Mouse (Mus musculus) embryonic facial prominence, embryonic 14.5 days (tissue): ENCODE data around the gene Fbxl7. TPM values are rescaled to one million over a fixed set of nuclear protein-coding genes. Genes with fewer than 3 reads are reported as not detected.

Experiments used
- ATAC-seq: fragments of 200-750 bp; cut with Nextera tagmentation; 2 replicates; pipeline ENCODE4 v1.8.0; 2017; ENCODE audit warnings: low read depth, moderate number of reproducible peaks, moderate TSS enrichment
- DNase-seq: peaks from one replicate; pipeline ENCODE4 v3.0.0-alpha.2; 2015; ENCODE audit warnings: low spot score
- H3K27ac ChIP-seq: fragments of 300-500 bp; sonication (generic); replicated peaks from 2 replicates; pipeline ENCODE4 v1.5.1; 2014; ENCODE audit warnings: low read depth, mild to moderate bottlenecking, low read length, moderate library complexity
- H3K27me3 ChIP-seq: fragments of 300-500 bp; sonication (generic); replicated peaks from 2 replicates; pipeline ENCODE4 v1.6.1; 2014; ENCODE audit warnings: low read length; ENCODE audit not compliant: control insufficient read depth, insufficient read depth
- H3K36me3 ChIP-seq: fragments of 300-500 bp; sonication (generic); 2 replicates; pipeline ENCODE4 v1.6.1; 2014; ENCODE audit warnings: low read length, mixed read lengths; ENCODE audit not compliant: control insufficient read depth, insufficient read depth
- H3K4me1 ChIP-seq: fragments of 300-500 bp; sonication (generic); 2 replicates; pipeline ENCODE4 v1.6.1; 2014; ENCODE audit warnings: antibody characterized with exemption, low read length; ENCODE audit not compliant: control insufficient read depth, insufficient read depth
- H3K4me2 ChIP-seq: fragments of 300-500 bp; sonication (generic); 2 replicates; pipeline ENCODE4 v1.6.1; 2014; ENCODE audit warnings: low read depth, mild to moderate bottlenecking, low read length, moderate library complexity, mixed read lengths
- H3K4me3 ChIP-seq: fragments of 300-500 bp; sonication (generic); 2 replicates; pipeline ENCODE4 v1.5.1; 2014; ENCODE audit warnings: low read depth, mild to moderate bottlenecking, low read length
- H3K9ac ChIP-seq: fragments of 300-500 bp; sonication (generic); 2 replicates; pipeline ENCODE4 v1.6.1; 2014; ENCODE audit warnings: low read depth, mild to moderate bottlenecking, low read length, moderate library complexity, mixed read lengths
- H3K9me3 ChIP-seq: fragments of 300-500 bp; sonication (generic); 2 replicates; pipeline ENCODE4 v1.6.1; 2016; ENCODE audit warnings: low read length; ENCODE audit not compliant: control insufficient read depth
- WGBS: fragments of 180-500 bp; shearing (Covaris S2); extraction: QIAGEN DNeasy Blood & Tissue Kit; methylation state at CpG from one replicate; pipeline ENCODE4 v1.1.7; 2014; 5-methylcytosine and 5-hydroxymethylcytosine counted together
- polyA plus RNA-seq: library from polyadenylated mRNA; unstranded; fragments of >200 nt; fragmentation: Nextera tagmentation; extraction: Ambion mirVana; gene quantifications from 2 replicates; pipeline ENCODE4 v1.2.1, GENCODE M21; 2014

The Fbxl7 gene
- polyA plus RNA-seq, 1 experiment from 2014 or later, result 24.5 TPM

GRCm38 (mm10) chr15:26888170-26888569, 7.2 kb downstream of the Fbxl7 start:
- Histone ChIP-seq H3K4me1 (peaks cover 39% of the 10 kb centered on the region), H3K36me3 (no peaks in the 10 kb centered on the region), H3K9me3 (no peaks in the 10 kb centered on the region), H3K27me3 (no peaks in the 10 kb centered on the region), H3K9ac (no peak overlapping the region), H3K4me2 (no peak overlapping the region), H3K27ac (no peak overlapping the region; the same call in 1 of the 2 replicates), H3K4me3 (no peak overlapping the region)
- 63% methylated on average over 10 of the region's 10 CpGs for WGBS
- DNase-seq (no peak), ATAC-seq (no peak)

GRCm38 (mm10) chr15:26885979-26886378, 9.4 kb downstream of the Fbxl7 start:
- no peak overlapping the region for H3K4me3 ChIP-seq
- no peak overlapping the region for H3K27ac ChIP-seq
- H3K9me3 ChIP-seq, result no peaks in the 10 kb centered on the region
- no peaks in the 10 kb centered on the region for H3K27me3 ChIP-seq
- DNase-seq, result no peak
- no peak for ATAC-seq
- peaks cover 31% of the 10 kb centered on the region for H3K4me1 ChIP-seq
- H3K36me3 ChIP-seq, result no peaks in the 10 kb centered on the region
- no peak overlapping the region for H3K4me2 ChIP-seq
- no peak overlapping the region for H3K9ac ChIP-seq
- WGBS, result 88% methylated on average over 2 of the region's 2 CpGs

GRCm38 (mm10) chr15:26880212-26880956, 15.0 kb downstream of the Fbxl7 start:
- H3K36me3 ChIP-seq, result 0 out of 2 replicates have a peak, but pooled peaks cover 3% of the 10 kb centered on the region
- H3K9ac ChIP-seq, result no peak overlapping the region
- no peaks in the 10 kb centered on the region for H3K27me3 ChIP-seq
- no peak overlapping the region for H3K27ac ChIP-seq
- H3K4me3 ChIP-seq, result no peak overlapping the region
- ATAC-seq (no peak), DNase-seq (no peak)
- H3K4me2 ChIP-seq, result no peak overlapping the region
- H3K4me1 ChIP-seq, result peaks cover 24% of the 10 kb centered on the region
- H3K9me3 ChIP-seq, result no peaks in the 10 kb centered on the region
- WGBS, result 79% methylated on average over 8 of the region's 8 CpGs

GRCm38 (mm10) chr15:26875687-26876086, 19.7 kb downstream of the Fbxl7 start:
- no peak overlapping the region for H3K4me3 ChIP-seq
- 0 out of 2 replicates have a peak, but pooled peaks cover 3% of the 10 kb centered on the region for H3K36me3 ChIP-seq
- ATAC-seq (peak; percentile 93), DNase-seq (peak; percentile 98)
- peaks cover 31% of the 10 kb centered on the region for H3K4me1 ChIP-seq
- H3K27ac ChIP-seq, result peak overlapping the region; percentile 71
- no peak overlapping the region for H3K9ac ChIP-seq
- H3K27me3 ChIP-seq, result no peaks in the 10 kb centered on the region
- no peak overlapping the region for H3K4me2 ChIP-seq
- H3K9me3 ChIP-seq, result no peaks in the 10 kb centered on the region
- WGBS, result 20% methylated on average over 4 of the region's 4 CpGs

GRCm38 (mm10) chr15:26872234-26872633, 23.1 kb downstream of the Fbxl7 start:
- 0 out of 2 replicates have a peak, but pooled peaks cover 3% of the 10 kb centered on the region for H3K9me3 ChIP-seq
- no peak overlapping the region for H3K4me2 ChIP-seq
- 73% methylated on average over 1 of the region's 1 CpGs for WGBS
- H3K27ac ChIP-seq, result no peak overlapping the region
- H3K36me3 ChIP-seq, result no peaks in the 10 kb centered on the region
- no peak overlapping the region for H3K9ac ChIP-seq
- no peaks in the 10 kb centered on the region for H3K27me3 ChIP-seq
- ATAC-seq (no peak), DNase-seq (no peak)
- H3K4me1 ChIP-seq, result peaks cover 37% of the 10 kb centered on the region
- no peak overlapping the region for H3K4me3 ChIP-seq

GRCm38 (mm10) chr15:26869197-26869596, 26.2 kb downstream of the Fbxl7 start:
- Histone ChIP-seq H3K9me3 (0 out of 2 replicates have a peak, but pooled peaks cover 3% of the 10 kb centered on the region), H3K36me3 (no peaks in the 10 kb centered on the region), H3K27me3 (no peaks in the 10 kb centered on the region), H3K4me3 (no peak overlapping the region), H3K27ac (no peak overlapping the region), H3K4me2 (no peak overlapping the region), H3K9ac (no peak overlapping the region), H3K4me1 (peaks cover 12% of the 10 kb centered on the region; the same call in 1 of the 2 replicates)
- WGBS, result 54% methylated on average over 3 of the region's 3 CpGs
- peak; percentile 59 for DNase-seq
- ATAC-seq, result no peak

GRCm38 (mm10) chr15:26867521-26867920, 27.9 kb downstream of the Fbxl7 start:
- WGBS, result 64% methylated on average over 5 of the region's 5 CpGs
- Histone ChIP-seq H3K4me2 (no peak overlapping the region), H3K4me1 (peaks cover 12% of the 10 kb centered on the region; the same call in 1 of the 2 replicates)

GRCm38 (mm10) chr15:26862173-26862572, 33.2 kb downstream of the Fbxl7 start:
- Histone ChIP-seq H3K4me3 (no peak overlapping the region), H3K9ac (no peak overlapping the region), H3K4me1 (0 out of 2 replicates have a peak, but pooled peaks cover 8% of the 10 kb centered on the region), H3K36me3 (no peaks in the 10 kb centered on the region), H3K27me3 (no peaks in the 10 kb centered on the region), H3K4me2 (no peak overlapping the region), H3K9me3 (no peaks in the 10 kb centered on the region), H3K27ac (no peak overlapping the region)
- no peak for ATAC-seq
- DNase-seq, result no peak
- 52% methylated on average over 2 of the region's 2 CpGs for WGBS

More at GRCm38 (mm10) chr15:26867521-26867920, 27.9 kb downstream of the Fbxl7 start:
- ATAC-seq (no peak), DNase-seq (no peak)
- no peaks in the 10 kb centered on the region for H3K27me3 ChIP-seq
- no peaks in the 10 kb centered on the region for H3K36me3 ChIP-seq
- H3K9ac ChIP-seq, result no peak overlapping the region
- 0 out of 2 replicates have a peak, but pooled peaks cover 3% of the 10 kb centered on the region for H3K9me3 ChIP-seq
- H3K4me3 ChIP-seq, result no peak overlapping the region
- H3K27ac ChIP-seq, result peak overlapping the region; percentile 2; the same call in 1 of the 2 replicates
